Mouse (Mus musculus) heart, adult 2 months (tissue): ENCODE data around the gene Tescl.

Source experiments
- CTCF ChIP-seq: fragments of 200-600 bp; IDR thresholded peaks from 2 replicates; pipeline ENCODE4 v1.8.1; 2022; ENCODE audit warnings: antibody characterized with exemption, mild to moderate bottlenecking, moderate library complexity
- EP300 ChIP-seq: fragments of 200-500 bp; IDR thresholded peaks from 2 replicates; pipeline ENCODE4 v1.6.1; 2011; ENCODE audit warnings: low read depth, low read length, control low read depth; ENCODE audit not compliant: insufficient read depth
- POLR2A ChIP-seq: fragments of 200-500 bp; IDR thresholded peaks from 2 replicates; pipeline ENCODE4 v1.6.1; 2011; ENCODE audit warnings: mild to moderate bottlenecking, low read depth, low read length, control low read depth; ENCODE audit not compliant: insufficient read depth

- TF ChIP-seq CTCF (no peak), POLR2A (no peak), EP300 (no peak)
Observed at GRCm38 (mm10) chr7:24322593-24322992, 11.1 kb downstream of the Tescl start.
